Mouse (Mus musculus): ENCODE data around the gene Pomt2. TPM values are rescaled to one million over a fixed set of nuclear protein-coding genes. Genes with fewer than 3 reads are reported as not detected.
"Not testable (repeated sequence)": the region's sequence is repeated elsewhere in the genome, so short reads cannot be mapped to it uniquely, and the experiment has no call there.

The Pomt2 gene
- total RNA-seq (2021): 10 to 100 TPM; 15.2 to 16.7 TPM
- long read RNA-seq, full-length matches to known transcripts: 21 of 26 reads
- long read RNA-seq, partial matches to known transcripts: 3 of 26 reads
- long read RNA-seq, other reads (novel, unspliced or antisense): 2 of 26 reads

- DNase-seq (ENCODE audit: low spot score in 2 of 2): peak; percentile 91 to 94
Measured at GRCm38 (mm10) chr12:87147395-87148089, at the start of gene Pomt2. Gene Pomt2 (minus strand): TSS chr12:87147968.

- DNase-seq (ENCODE audit: low spot score in 2 of 2): no peak
Measured at GRCm38 (mm10) chr12:87196310-87196709, 48.5 kb upstream of the Pomt2 start.

- DNase-seq (ENCODE audit: low spot score in 2 of 2): no peak
Measured at GRCm38 (mm10) chr12:87195069-87195468, 47.3 kb upstream of the Pomt2 start.

- DNase-seq (ENCODE audit: low spot score in 2 of 2): no peak
Measured at GRCm38 (mm10) chr12:87193008-87193407, 45.2 kb upstream of the Pomt2 start.

GRCm38 (mm10) chr12:87177631-87178030, 29.9 kb upstream of the Pomt2 start:
- no peak for DNase-seq (ENCODE audit: low spot score in 2 of 2)

DNA sequence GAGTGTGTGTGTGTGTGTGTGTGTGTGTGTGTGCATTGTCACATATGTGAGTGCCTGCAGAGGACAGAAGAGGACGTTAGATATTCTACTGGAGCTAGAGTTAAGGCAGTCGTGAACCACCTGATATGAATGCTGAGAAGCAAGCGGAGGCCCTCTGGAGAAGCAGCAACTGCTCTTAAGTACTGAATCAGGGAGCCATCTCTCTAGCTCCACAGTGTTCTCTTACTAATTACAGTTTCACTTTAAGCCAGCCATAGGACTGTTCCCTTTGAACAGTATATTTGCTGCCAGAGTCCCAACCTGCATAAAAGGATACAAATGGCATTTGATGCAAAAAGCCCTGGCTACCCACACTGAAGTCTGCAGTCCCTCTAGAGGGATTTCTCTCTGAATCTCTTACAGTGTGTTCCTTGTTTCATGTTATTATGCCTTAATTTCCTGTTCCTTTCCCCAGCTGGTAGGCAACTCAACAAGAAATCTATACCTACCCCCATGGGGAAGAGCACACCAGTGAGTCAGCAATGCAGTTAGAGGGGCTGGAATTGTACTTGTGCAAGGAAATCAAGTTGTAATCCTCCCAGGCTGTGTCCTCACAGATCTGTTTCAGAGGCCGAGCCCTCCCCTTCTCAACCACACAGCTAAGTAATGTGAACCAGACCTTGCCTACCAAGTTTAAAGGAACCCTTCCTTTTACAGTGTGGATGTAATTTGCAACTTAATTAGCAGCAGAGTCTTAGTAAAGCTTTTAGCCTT, 27.6 kb upstream of the Pomt2 start:
- peak in 1 of 2 experiments; percentile 19 for DNase-seq (ENCODE audit: low spot score in 2 of 2)

- DNase-seq (ENCODE audit: low spot score in 2 of 2): no peak
Measured at GRCm38 (mm10) chr12:87160815-87161214, 13.0 kb upstream of the Pomt2 start.

DNA sequence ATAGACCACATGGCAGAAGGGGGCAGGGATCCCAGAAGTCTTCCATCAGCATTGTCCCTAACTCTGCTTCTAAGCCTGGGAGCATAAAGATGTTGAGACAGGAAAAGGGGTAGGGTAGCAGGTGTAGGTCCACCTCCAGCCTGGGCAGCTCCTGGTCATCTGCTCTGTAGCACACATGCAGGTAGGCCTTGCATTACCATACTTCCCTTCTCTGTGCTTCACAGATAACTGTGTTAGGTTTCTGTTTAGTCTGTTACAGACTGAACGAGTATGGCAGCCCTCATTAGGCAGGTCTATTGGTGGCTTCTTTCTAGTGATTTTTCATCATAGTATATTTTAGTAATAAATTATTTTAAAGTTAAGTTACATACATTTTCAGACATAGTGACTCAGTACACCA, 12.5 kb upstream of the Pomt2 start:
- DNase-seq (ENCODE audit: low spot score in 2 of 2): no peak

DNA sequence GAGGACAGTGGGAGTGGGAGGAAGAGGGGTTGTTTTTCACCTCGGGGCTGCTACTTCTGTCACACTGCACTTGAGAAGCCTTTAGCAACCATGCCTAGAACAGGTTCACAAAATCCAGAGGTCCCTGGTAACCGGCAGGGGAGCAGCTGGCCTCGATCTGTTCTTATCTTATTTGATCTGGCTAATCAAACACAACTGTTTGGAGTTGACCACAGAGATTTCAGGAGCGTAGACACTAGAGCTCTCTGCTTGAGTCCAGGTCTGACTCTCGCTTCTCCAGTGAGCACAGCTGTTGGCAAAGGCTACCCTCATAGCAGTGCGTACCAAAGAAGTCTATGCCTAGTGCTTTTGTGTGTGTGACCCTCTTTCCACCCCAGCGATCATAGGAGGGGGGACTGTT, 10.3 kb upstream of the Pomt2 start:
- no peak for DNase-seq (ENCODE audit: low spot score in 2 of 2)

DNA sequence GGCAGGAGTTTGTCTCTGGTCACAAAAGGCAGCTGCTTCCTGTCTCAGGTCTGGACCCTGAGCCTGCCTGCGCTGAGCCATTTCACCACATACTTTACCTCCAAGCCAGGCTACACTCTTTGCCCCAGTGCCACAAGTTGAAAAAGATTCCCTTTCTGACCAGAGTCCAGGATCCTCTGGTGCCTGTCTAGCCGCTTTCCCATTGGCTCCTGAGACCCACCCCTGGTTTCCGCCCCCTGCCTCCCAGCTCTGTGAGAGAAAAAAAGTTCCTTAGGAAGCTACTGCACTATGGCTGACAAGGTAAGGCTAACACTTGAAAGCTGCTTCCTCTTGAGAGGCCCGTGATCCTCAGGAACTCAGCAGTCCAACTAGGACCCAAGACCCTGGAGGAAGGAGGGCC, 9.6 kb upstream of the Pomt2 start:
- no peak for DNase-seq (ENCODE audit: low spot score in 2 of 2)

GRCm38 (mm10) chr12:87154448-87154847, 6.7 kb upstream of the Pomt2 start:
- not testable (repeated sequence) for DNase-seq (ENCODE audit: low spot score in 2 of 2)

DNA sequence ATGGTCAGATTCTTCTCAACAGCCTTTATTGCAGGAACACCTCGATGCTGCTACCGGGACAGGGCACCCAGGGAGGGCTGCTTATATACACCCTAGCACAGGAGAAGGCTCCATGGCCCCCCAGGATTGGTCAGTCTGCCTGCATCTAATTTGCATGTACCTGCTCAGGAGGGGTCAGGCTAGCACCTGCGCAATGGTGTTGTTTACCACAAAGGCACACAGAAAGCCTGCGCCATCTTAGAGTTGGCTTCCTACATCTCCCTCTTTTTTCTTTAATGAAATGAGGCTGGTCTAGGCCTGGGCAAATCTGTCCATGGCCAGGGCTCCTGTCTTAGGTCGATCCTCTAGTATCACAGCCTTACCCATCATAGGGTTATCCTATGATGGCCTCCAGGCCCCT, 1.7 kb upstream of the Pomt2 start:
- no peak for DNase-seq (ENCODE audit: low spot score in 2 of 2)

DNA sequence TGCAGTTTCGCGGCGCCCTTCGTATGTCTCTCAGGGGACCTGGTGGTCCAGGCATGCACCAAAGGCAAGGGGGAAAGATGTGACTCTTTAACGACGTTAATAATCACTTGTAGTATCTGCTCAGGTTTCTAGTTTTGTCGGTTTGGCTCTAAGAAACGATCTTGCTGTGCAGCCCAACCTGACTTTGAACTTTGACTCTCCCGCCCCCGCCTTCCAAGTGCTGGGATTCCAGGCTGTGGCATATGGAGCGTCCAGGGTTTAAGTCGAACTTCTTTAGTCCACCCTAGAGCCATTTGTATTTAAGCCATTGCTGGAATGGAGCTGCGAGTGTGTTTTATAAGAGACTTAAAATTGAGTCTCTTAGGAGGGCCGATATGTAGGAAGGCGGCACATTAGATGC, 368 bp upstream of the Pomt2 start:
- no peak for DNase-seq (ENCODE audit: low spot score in 2 of 2)

GRCm38 (mm10) chr12:87146966-87147365, 802 bp downstream of the Pomt2 start, which contains the start of gene Gstz1:
Gene Gstz1 (plus strand): TSS chr12:87147165.
- DNase-seq (ENCODE audit: low spot score in 2 of 2): peak; percentile 82 to 91

DNA sequence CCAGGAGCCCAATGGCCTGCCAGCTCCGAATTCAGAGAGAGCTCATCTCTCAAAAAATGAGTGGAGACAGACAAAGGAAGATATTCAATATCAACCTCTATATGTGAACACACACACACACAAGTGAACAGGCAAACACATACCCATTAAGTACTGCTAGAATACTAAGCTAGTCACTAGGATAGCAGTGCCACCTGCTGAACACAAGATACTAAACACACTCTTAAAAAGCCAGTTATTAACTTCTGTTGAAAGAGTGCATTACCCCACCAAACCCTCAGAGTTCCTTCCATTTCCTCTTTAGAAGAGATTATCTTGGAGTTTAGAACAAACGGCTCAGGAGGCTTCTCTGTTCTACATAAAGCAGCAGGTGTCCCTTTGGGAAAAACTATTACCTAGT, 5.6 kb downstream of the Pomt2 start:
- no peak for DNase-seq (ENCODE audit: low spot score in 2 of 2)

DNA sequence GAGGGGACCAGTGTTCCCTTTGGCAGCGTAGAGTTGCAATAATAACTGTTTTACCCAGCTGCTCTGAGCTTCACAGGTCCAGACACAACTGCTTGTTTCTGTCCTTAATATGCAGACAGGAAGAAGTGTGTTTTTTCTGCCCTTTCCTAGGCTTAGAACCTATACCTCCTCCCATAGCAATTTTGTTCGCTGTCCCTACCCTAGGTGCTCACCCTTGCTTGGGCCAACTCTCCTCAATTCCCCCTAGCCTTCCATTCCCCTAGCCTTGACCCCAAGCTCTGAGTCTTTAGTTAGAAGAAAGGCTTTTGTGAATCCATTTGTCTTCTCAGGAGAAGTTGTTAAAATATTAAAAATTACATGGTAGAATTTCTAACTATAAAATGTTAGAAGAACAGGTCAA, 9.0 kb downstream of the Pomt2 start:
- DNase-seq (ENCODE audit: low spot score in 2 of 2): no peak

DNA sequence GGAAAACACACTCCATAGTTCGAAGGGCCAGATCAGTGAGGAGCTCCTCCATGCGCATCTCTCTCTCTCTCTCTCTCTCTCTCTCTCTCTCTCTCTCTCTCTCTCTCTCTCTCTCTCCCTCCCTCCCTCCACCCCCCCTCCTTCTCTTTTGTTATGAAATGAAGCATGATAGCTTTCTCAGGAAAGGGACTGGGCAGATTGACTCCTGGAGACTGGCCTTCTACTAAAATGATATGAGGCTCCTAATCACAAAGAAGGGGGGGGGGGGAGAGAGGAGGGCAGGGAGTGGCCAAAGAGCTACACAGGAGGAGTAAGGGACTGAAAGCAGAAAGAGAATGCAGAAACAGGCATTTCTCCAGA, 9.4 kb downstream of the Pomt2 start:
- DNase-seq (ENCODE audit: low spot score in 2 of 2): no peak

DNA sequence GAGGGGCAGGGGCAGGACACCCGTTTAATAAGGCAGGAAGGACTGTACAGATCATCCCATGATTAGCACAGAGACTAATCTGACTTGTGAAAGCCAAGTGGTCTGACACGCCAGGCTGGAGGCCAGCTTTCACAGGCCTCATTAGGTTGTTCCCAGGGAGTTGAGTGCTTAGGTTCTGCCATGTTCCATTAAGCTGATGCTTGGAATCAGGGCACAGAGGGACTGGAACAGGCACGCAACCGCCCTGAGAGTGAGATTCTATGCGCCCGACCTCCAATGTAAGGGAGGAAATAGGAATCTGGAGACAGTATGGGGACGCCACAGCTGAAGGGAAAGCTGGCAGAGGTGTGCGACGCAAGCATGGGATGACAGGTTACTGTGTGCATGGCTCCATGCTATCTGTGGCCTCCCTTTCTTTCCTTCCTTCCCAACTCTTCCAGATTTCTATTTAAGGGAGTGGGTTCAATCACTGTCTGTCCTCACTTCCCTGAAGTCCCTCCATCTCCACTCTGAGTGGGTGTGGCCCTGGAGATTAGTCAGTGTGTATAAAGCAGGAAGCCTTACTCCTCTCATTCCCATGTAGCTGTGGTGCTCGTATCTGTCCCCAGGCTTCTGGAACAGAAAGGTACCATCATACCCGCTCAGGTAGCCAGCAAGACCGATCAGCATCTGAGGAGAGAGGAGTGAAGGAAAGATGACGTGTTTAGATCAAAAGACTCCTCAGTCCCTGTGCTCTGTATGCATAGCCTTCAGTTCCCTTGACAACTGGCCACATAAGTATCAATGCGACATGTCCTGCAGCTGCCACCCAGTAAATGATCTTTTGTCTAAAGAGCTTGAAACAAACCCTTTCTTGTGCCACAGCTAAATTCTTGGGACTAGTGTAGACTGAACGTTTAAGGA, 10.1 kb downstream of the Pomt2 start:
- DNase-seq (ENCODE audit: low spot score in 2 of 2): no peak

DNA sequence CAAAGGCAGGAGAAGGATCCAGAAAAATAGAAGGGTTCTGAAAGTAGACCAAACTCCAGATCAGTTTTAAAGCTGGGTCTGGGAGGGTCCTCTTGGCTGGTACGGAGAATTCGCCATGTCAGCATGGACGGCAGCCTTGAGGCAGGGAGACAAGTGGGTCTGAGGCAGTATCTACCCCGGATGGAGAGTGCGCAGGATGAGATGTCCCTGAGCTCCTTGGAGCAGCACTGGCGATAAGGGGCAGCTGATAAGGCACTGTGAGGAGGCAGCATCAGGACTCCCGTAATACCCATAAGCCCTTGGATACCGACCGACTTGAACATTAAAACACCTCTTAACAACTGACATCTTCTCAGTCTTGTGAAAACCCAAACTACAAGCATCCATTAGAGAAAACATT, 15.0 kb downstream of the Pomt2 start:
- no peak for DNase-seq (ENCODE audit: low spot score in 2 of 2)

GRCm38 (mm10) chr12:87132210-87132609, 15.6 kb downstream of the Pomt2 start:
- DNase-seq (ENCODE audit: low spot score in 2 of 2): peak in 1 of 2 experiments; percentile 23

- DNase-seq (ENCODE audit: low spot score in 2 of 2): no peak
Measured at GRCm38 (mm10) chr12:87131619-87132018, 16.1 kb downstream of the Pomt2 start.

DNA sequence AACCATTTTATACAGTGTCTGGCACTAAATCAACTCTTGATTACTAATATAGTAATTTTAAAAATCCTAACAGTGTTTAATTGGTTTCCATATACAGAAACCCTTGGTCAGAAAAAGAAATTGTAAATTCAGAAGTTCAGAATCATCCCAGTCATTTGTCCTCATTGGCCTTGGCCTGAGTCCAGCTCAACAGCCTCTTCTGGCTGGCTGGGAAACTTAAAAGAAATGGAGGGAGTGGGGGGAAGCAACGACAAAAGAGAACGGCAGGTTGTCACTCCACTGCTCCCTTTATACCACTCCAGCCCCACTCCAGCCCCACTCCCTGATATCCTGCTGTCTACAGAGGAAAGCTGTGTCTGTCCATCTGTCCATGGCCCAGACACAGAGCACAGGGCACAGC, 16.6 kb downstream of the Pomt2 start:
- DNase-seq (ENCODE audit: low spot score in 2 of 2): no peak
